Mouse (Mus musculus) liver, adult 2 months (tissue): ENCODE results near the gene Gm19935. TPM values are rescaled to one million over a fixed set of nuclear protein-coding genes. Genes with fewer than 3 reads are reported as not detected.

ENCODE experiments used
- DNase-seq: peaks from one replicate; pipeline ENCODE4 v3.0.0-alpha.2; 2011; ENCODE audit warnings: low read depth, low spot score; ENCODE audit errors: extremely low read depth
- H3K27ac ChIP-seq: fragments of 200-500 bp; replicated peaks from 2 replicates; pipeline ENCODE4 v1.5.1; 2012; ENCODE audit warnings: low read depth, mild to moderate bottlenecking, control low read depth, inconsistent platforms, low read length; ENCODE audit not compliant: insufficient read depth
- H3K27me3 ChIP-seq: fragments of 200-500 bp; 2 replicates; pipeline ENCODE4 v1.6.1; 2012; ENCODE audit warnings: mild to moderate bottlenecking, moderate library complexity, low read length, inconsistent platforms; ENCODE audit not compliant: control insufficient read depth, insufficient read depth
- H3K36me3 ChIP-seq: fragments of 200-500 bp; 2 replicates; pipeline ENCODE4 v1.6.1; 2012; ENCODE audit warnings: low read length, inconsistent platforms; ENCODE audit not compliant: control insufficient read depth, insufficient read depth
- H3K4me1 ChIP-seq: fragments of 200-500 bp; 2 replicates; pipeline ENCODE4 v1.6.1; 2011; ENCODE audit warnings: low read length; ENCODE audit not compliant: control insufficient read depth, insufficient read depth
- H3K4me3 ChIP-seq: fragments of 200-500 bp; 2 replicates; pipeline ENCODE4 v1.5.1; 2011; ENCODE audit warnings: low read depth, mild to moderate bottlenecking, control low read depth, low read length, moderate library complexity; ENCODE audit not compliant: insufficient read depth
- H3K79me2 ChIP-seq: fragments of 200-500 bp; 2 replicates; pipeline ENCODE4 v1.6.1; 2012; ENCODE audit warnings: inconsistent platforms, mild to moderate bottlenecking, low read length, moderate library complexity; ENCODE audit not compliant: control insufficient read depth, insufficient read depth
- H3K9ac ChIP-seq: fragments of 200-500 bp; 2 replicates; pipeline ENCODE4 v1.6.1; 2012; ENCODE audit warnings: low read depth, mild to moderate bottlenecking, control low read depth, inconsistent platforms, low read length
- CTCF ChIP-seq: fragments of 200-500 bp; IDR thresholded peaks from 2 replicates; pipeline ENCODE4 v1.5.1; 2011; ENCODE audit warnings: low read depth, low read length, control low read depth
- POLR2A ChIP-seq: fragments of 200-500 bp; IDR thresholded peaks from 2 replicates; pipeline ENCODE4 v1.6.1; 2011; ENCODE audit warnings: low read length, control low read depth; ENCODE audit not compliant: insufficient read depth; ENCODE audit errors: extremely low read depth
- WGBS: fragments of 180-500 bp; shearing (Covaris S2); methylation state at CpG from one replicate; pipeline ENCODE4 v1.1.7; 2018; 5-methylcytosine and 5-hydroxymethylcytosine counted together
- polyA plus RNA-seq: library from polyadenylated mRNA; depleted of rRNA; stranded (reverse); fragments of >200 nt; gene quantifications from 2 replicates; pipeline ENCODE4 v1.2.3, GENCODE M21; 2012
- total RNA-seq: library from RNA; depleted of rRNA; stranded (reverse); fragments of >200 nt; gene quantifications from 2 replicates; pipeline ENCODE4 v1.2.3, GENCODE M21; 2014

Gene Gm19935
- total and polyA plus RNA-seq, 2 experiments: 0.09 TPM; not detected in 1

- WGBS: 4% methylated on average over 11 of the region's 11 CpGs
- TF ChIP-seq POLR2A (no peak), CTCF (no peak)
- peaks cover 33% of the 10 kb centered on the region for H3K4me1 ChIP-seq
- peak; percentile 52 for DNase-seq
- peak overlapping the region; percentile 84 for H3K9ac ChIP-seq
- peak overlapping the region; percentile 78 for H3K4me3 ChIP-seq
- no peaks in the 10 kb centered on the region for H3K36me3 ChIP-seq
- H3K27ac ChIP-seq: peak overlapping the region; percentile 83
- no peaks in the 10 kb centered on the region; the same call in 1 of the 2 replicates for H3K79me2 ChIP-seq
- H3K27me3 ChIP-seq: no peaks in the 10 kb centered on the region
Measured at GRCm38 (mm10) chr8:90828987-90829740, 12.0 kb upstream of the Gm19935 start.

- peak within 1 kb of the TSS; percentile 78 for H3K4me3 ChIP-seq
- WGBS: 4% methylated on average over 39 of the region's 39 CpGs
- H3K4me1 ChIP-seq: peaks cover 26% of the 10 kb centered on the region; the same call in 1 of the 2 replicates
- DNase-seq: peak; percentile 73
- no peaks in the 10 kb centered on the region for H3K27me3 ChIP-seq
- TF ChIP-seq CTCF: peak; percentile 97
- no peak for TF ChIP-seq POLR2A
- no peaks in the 10 kb centered on the region; the same call in 1 of the 2 replicates for H3K79me2 ChIP-seq
- H3K9ac ChIP-seq: peak within 1 kb of the TSS; percentile 84
- H3K36me3 ChIP-seq: no peaks in the 10 kb centered on the region
- H3K27ac ChIP-seq: peak within 1 kb of the TSS; percentile 83
Measured at GRCm38 (mm10) chr8:90828181-90828986, 11.2 kb upstream of the Gm19935 start, which contains the start of gene Chd9. TSS of gene Chd9 (plus strand) at chr8:90828352.

GRCm38 (mm10) chr8:90825459-90825871, 8.3 kb upstream of the Gm19935 start:
- Histone ChIP-seq H3K4me3 (peak overlapping the region; percentile 22), H3K27ac (peak overlapping the region; percentile 90), H3K4me1 (peaks cover 11% of the 10 kb centered on the region; the same call in 1 of the 2 replicates), H3K79me2 (no peaks in the 10 kb centered on the region), H3K9ac (peak overlapping the region; percentile 46), H3K27me3 (no peaks in the 10 kb centered on the region), H3K36me3 (no peaks in the 10 kb centered on the region)
- 0 out of 2 replicates have a peak, but pooled peaks have one; percentile 8 for TF ChIP-seq POLR2A
- TF ChIP-seq CTCF: no peak
- WGBS: 20% methylated on average over 9 of the region's 9 CpGs
- DNase-seq: peak; percentile 86

GRCm38 (mm10) chr8:90822443-90822842, 5.2 kb upstream of the Gm19935 start:
- Histone ChIP-seq H3K9ac (no peak overlapping the region), H3K4me1 (0 out of 2 replicates have a peak, but pooled peaks cover 3% of the 10 kb centered on the region)
- no peak for DNase-seq

GRCm38 (mm10) chr8:90820321-90820696, 3.1 kb upstream of the Gm19935 start:
- no peaks in the 10 kb centered on the region for H3K27me3 ChIP-seq
- no peak overlapping the region for H3K27ac ChIP-seq
- no peak overlapping the region for H3K4me3 ChIP-seq
- DNase-seq: no peak
- WGBS: 89% methylated on average over 4 of the region's 4 CpGs
- H3K4me1 ChIP-seq: no peaks in the 10 kb centered on the region
- no peaks in the 10 kb centered on the region for H3K36me3 ChIP-seq
- no peaks in the 10 kb centered on the region for H3K79me2 ChIP-seq
- TF ChIP-seq POLR2A (no peak), CTCF (no peak)
- H3K9ac ChIP-seq: no peak overlapping the region

More at GRCm38 (mm10) chr8:90822443-90822842, 5.2 kb upstream of the Gm19935 start:
- H3K27me3 ChIP-seq: no peaks in the 10 kb centered on the region
- H3K36me3 ChIP-seq: no peaks in the 10 kb centered on the region
- WGBS: 45% methylated on average over 11 of the region's 11 CpGs
- no peak overlapping the region for H3K4me3 ChIP-seq
- no peaks in the 10 kb centered on the region for H3K79me2 ChIP-seq
- H3K27ac ChIP-seq: no peak overlapping the region
- TF ChIP-seq POLR2A: no peak
- TF ChIP-seq CTCF: no peak
